Mouse (Mus musculus): Measurements from ENCODE around the gene Tmem220. TPM values are rescaled to one million over a fixed set of nuclear protein-coding genes. Genes with fewer than 3 reads are reported as not detected.

Gene Tmem220
- total and polyA plus RNA-seq, 2 experiments from 2014 or later = 0.11 to 0.93 TPM

DNA sequence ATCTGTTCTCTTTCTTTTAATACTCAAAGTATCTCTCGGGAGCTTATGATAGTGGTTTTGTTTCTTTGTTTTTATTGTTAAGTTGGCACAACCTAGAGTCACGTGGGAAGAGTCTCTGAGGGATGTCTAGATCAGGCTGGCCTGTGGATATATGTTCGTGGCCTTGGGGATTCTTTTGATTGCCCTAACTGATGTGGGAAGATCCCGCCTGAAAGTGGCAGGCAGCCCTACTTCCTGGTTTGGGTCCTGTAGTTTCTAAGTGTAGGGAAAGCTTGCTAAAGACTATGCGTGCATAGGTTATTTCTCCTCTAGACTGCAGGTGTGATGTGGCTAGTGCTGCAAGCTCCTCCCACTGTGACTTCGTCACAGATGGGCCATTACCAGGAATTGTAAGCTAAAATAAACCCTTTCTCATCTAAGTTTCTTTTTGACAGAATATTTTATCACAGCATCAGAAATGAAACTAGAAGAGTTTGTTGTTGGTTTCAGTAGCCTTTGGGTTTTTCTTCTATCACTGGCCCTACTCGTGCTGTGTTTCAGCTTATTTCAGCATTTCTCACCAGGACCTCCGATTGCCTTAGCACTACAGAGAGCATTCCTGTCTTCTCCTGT lies 29.9 kb downstream of the Tmem220 start:
- peaks cover 27% of the 10 kb centered on the region for H3K36me3 ChIP-seq (ENCODE audit: insufficient read depth, low read length)
- WGBS = 95% methylated on average over 8 of the region's 8 CpGs
- DNase-seq (ENCODE audit: low spot score) = no peak

DNA sequence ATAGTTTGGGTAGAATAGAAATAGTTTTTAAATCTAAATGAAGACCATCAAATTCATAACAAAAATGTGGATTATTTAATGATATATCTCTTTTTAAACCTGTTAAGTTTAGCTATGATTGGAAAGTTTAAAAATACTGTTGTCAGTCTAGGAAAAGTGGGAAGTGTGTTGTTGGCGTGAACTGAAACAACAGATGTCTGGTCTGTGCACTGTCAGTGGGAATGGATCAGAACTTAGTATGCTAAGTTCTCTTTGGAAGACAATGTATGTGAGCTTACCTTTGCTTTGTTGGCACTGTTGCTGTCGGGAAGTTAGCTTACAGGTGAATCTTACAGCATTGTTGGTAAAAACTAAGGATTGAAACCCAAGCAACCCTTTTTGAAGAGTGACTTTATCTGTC lies 36.4 kb downstream of the Tmem220 start:
- DNase-seq (ENCODE audit: low spot score) (no peak), ATAC-seq (ENCODE audit: low FRiP score) (no peak)
- Histone ChIP-seq H3K36me3 (ENCODE audit: insufficient read depth, low read length) (peaks cover 61% of the 10 kb centered on the region), H3K27me3 (ENCODE audit: insufficient read depth, low read length) (no peaks in the 10 kb centered on the region), H3K9ac (replicated peaks; ENCODE audit: low read length, poor library complexity, severe bottlenecking) (no peak overlapping the region), H3K4me2 (ENCODE audit: low read depth, low read length, poor library complexity, severe bottlenecking) (no peak overlapping the region), H3K4me3 (ENCODE audit: low read depth, low read length) (no peak overlapping the region), H3K9me3 (ENCODE audit: low read length) (no peaks in the 10 kb centered on the region), H3K4me1 (ENCODE audit: insufficient read depth, low read length) (no peaks in the 10 kb centered on the region), H3K27ac (ENCODE audit: low read depth, low read length) (no peak overlapping the region)
- WGBS = 94% methylated on average over 2 of the region's 2 CpGs
- no peak for TF ChIP-seq CTCF (IDR thresholded peaks at IDR 0.05)

More for the DNA sequence above, 29.9 kb downstream of the Tmem220 start:
- no peak for ATAC-seq (ENCODE audit: low FRiP score)
- H3K27me3 ChIP-seq (ENCODE audit: insufficient read depth, low read length) = no peaks in the 10 kb centered on the region
- no peak for TF ChIP-seq CTCF (IDR thresholded peaks at IDR 0.05)
- no peak overlapping the region for H3K4me3 ChIP-seq (ENCODE audit: low read depth, low read length)
- no peak overlapping the region for H3K9ac ChIP-seq (replicated peaks; ENCODE audit: low read length, poor library complexity, severe bottlenecking)
- H3K4me2 ChIP-seq (ENCODE audit: low read depth, low read length, poor library complexity, severe bottlenecking) = no peak overlapping the region
- no peaks in the 10 kb centered on the region for H3K9me3 ChIP-seq (ENCODE audit: low read length)
- 0 out of 2 replicates have a peak, but pooled peaks cover 6% of the 10 kb centered on the region for H3K4me1 ChIP-seq (ENCODE audit: insufficient read depth, low read length)
- H3K27ac ChIP-seq (ENCODE audit: low read depth, low read length) = no peak overlapping the region

GRCm38 (mm10) chr11:67062726-67063125 lies 37.8 kb downstream of the Tmem220 start:
- ATAC-seq (ENCODE audit: low FRiP score) (no peak), DNase-seq (ENCODE audit: low spot score) (no peak)
- 96% methylated on average over 3 of the region's 3 CpGs for WGBS

GRCm38 (mm10) chr11:67067741-67068140 lies 42.8 kb downstream of the Tmem220 start:
- Histone ChIP-seq H3K9ac (replicated peaks; ENCODE audit: low read length, poor library complexity, severe bottlenecking) (no peak overlapping the region), H3K27ac (ENCODE audit: low read depth, low read length) (no peak overlapping the region), H3K4me1 (ENCODE audit: insufficient read depth, low read length) (no peaks in the 10 kb centered on the region), H3K4me3 (ENCODE audit: low read depth, low read length) (no peak overlapping the region), H3K27me3 (ENCODE audit: insufficient read depth, low read length) (no peaks in the 10 kb centered on the region), H3K9me3 (ENCODE audit: low read length) (no peaks in the 10 kb centered on the region), H3K4me2 (ENCODE audit: low read depth, low read length, poor library complexity, severe bottlenecking) (no peak overlapping the region), H3K36me3 (ENCODE audit: insufficient read depth, low read length) (peaks cover 28% of the 10 kb centered on the region)
- ATAC-seq (ENCODE audit: low FRiP score) = no peak
- DNase-seq (ENCODE audit: low spot score) = no peak
- WGBS = 92% methylated on average over 3 of the region's 3 CpGs
- TF ChIP-seq CTCF (IDR thresholded peaks at IDR 0.05) = no peak

More at GRCm38 (mm10) chr11:67062726-67063125, 37.8 kb downstream of the Tmem220 start:
- Histone ChIP-seq H3K27ac (ENCODE audit: low read depth, low read length) (no peak overlapping the region), H3K36me3 (ENCODE audit: insufficient read depth, low read length) (peaks cover 56% of the 10 kb centered on the region), H3K9ac (replicated peaks; ENCODE audit: low read length, poor library complexity, severe bottlenecking) (no peak overlapping the region), H3K4me3 (ENCODE audit: low read depth, low read length) (no peak overlapping the region), H3K4me1 (ENCODE audit: insufficient read depth, low read length) (no peaks in the 10 kb centered on the region), H3K9me3 (ENCODE audit: low read length) (no peaks in the 10 kb centered on the region), H3K27me3 (ENCODE audit: insufficient read depth, low read length) (no peaks in the 10 kb centered on the region), H3K4me2 (ENCODE audit: low read depth, low read length, poor library complexity, severe bottlenecking) (no peak overlapping the region)
- no peak for TF ChIP-seq CTCF (IDR thresholded peaks at IDR 0.05)

DNA sequence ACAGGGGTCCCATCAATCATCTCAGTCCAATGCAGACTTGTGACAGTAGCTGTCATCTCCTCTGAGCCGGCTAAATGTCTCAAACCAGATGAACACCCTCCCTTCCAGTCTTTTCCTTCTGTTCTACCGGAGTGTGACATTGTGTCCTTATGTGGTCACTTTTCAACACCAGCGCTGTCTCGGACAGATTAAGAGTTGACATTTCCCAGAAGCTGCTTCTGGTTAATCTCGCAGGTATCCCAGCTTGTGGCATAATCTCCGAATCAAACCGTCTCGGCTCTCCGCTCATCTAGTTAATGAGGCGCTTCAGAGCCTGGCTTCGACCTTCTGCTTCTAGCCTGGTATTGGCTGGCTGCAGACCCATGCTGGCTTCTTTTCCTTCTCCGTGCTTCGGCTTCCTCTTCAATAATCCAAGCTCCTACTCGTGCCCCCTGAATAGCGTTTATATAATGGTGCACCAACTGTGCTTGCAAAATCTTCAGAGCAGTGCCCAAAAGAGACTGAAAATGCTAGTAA lies 47.7 kb downstream of the Tmem220 start:
- H3K36me3 ChIP-seq (ENCODE audit: insufficient read depth, low read length) = no peaks in the 10 kb centered on the region
- H3K4me2 ChIP-seq (ENCODE audit: low read depth, low read length, poor library complexity, severe bottlenecking) = no peak overlapping the region
- no peak overlapping the region for H3K4me3 ChIP-seq (ENCODE audit: low read depth, low read length)
- TF ChIP-seq CTCF (IDR thresholded peaks at IDR 0.05) = no peak
- H3K9ac ChIP-seq (replicated peaks; ENCODE audit: low read length, poor library complexity, severe bottlenecking) = no peak overlapping the region
- H3K27me3 ChIP-seq (ENCODE audit: insufficient read depth, low read length) = no peaks in the 10 kb centered on the region
- H3K4me1 ChIP-seq (ENCODE audit: insufficient read depth, low read length) = no peaks in the 10 kb centered on the region
- no peaks in the 10 kb centered on the region for H3K9me3 ChIP-seq (ENCODE audit: low read length)
- ATAC-seq (ENCODE audit: low FRiP score) = no peak
- 61% methylated on average over 15 of the region's 15 CpGs for WGBS
- no peak overlapping the region for H3K27ac ChIP-seq (ENCODE audit: low read depth, low read length)
- DNase-seq (ENCODE audit: low spot score) = peak; percentile 59

DNA sequence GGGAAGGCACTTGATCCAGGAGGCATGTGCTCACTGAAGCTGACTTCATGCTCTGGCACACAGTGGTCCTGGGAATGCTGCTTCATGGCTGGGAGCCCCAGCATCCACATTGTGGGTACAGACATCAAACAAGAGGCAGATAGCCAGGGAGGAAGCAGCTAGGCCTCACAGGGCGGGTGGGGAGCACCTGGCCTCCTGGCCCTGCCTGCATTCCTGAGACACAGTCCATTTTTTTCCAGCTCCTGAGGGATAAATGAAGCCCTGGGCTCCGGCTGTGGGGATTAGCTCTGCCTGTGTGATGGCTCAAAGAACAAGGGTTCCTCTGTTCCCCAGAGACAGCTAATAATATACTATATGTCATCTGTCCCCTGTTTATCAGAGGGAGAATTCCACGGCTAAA lies 50.1 kb downstream of the Tmem220 start:
- no peaks in the 10 kb centered on the region for H3K4me1 ChIP-seq (ENCODE audit: insufficient read depth, low read length)

More for the DNA sequence above, 50.1 kb downstream of the Tmem220 start:
- TF ChIP-seq CTCF (IDR thresholded peaks at IDR 0.05) = no peak
- Histone ChIP-seq H3K9ac (replicated peaks; ENCODE audit: low read length, poor library complexity, severe bottlenecking) (no peak overlapping the region), H3K27me3 (ENCODE audit: insufficient read depth, low read length) (no peaks in the 10 kb centered on the region), H3K36me3 (ENCODE audit: insufficient read depth, low read length) (no peaks in the 10 kb centered on the region), H3K9me3 (ENCODE audit: low read length) (no peaks in the 10 kb centered on the region), H3K27ac (ENCODE audit: low read depth, low read length) (no peak overlapping the region), H3K4me3 (ENCODE audit: low read depth, low read length) (no peak overlapping the region), H3K4me2 (ENCODE audit: low read depth, low read length, poor library complexity, severe bottlenecking) (no peak overlapping the region)
- no peak for ATAC-seq (ENCODE audit: low FRiP score)
- 23% methylated on average over 3 of the region's 3 CpGs for WGBS
- peak; percentile 17 for DNase-seq (ENCODE audit: low spot score)

Data from midbrain, postnatal 0 days (tissue).